ENCODE assay signal across 27 mouse cellular contexts in the genomic region with DNA sequence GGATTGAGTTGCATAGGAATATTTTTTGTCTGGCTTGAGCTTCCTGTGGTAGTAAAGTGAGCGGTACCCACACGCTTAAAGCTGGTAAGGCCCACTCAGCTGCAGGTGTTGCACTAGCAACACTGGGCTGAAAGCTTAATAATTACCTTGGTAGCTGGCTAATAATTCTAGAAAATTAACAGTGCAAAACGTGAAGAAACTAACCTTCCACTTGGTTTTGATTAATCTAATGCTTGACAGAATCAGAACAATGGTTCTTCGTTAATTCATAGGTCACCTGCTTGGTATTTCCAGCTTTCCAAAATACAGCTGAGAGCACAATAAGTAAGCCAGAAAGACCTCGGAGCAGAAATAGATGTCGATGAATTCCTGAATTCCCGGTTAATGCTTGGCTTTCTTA.
DNase-seq lines count a peak whose midpoint lies in the region; ATAC-seq lines count a peak whose summit lies in the region.
"Had no signal": no experiment of that assay in that cellular context is flagged by ENCODE, and none has a peak within 500 bp of the region (broad histone marks: within the 10 kb centered on the region; RNA-seq: fewer than 3 reads in every experiment).

No protein-coding gene starts in this region.

- WGBS in midbrain, embryonic 11.5 days: 86% methylated on average over 7 of the region's 7 CpGs
- WGBS in midbrain, embryonic 10.5 days: 88% methylated on average over 7 of the region's 7 CpGs
- WGBS in kidney, embryonic 14.5 days: 52% methylated on average over 7 of the region's 7 CpGs

- H3K4me2 ChIP-seq in midbrain, embryonic 11.5 days: no peak overlapping the region
- no peak overlapping the region for H3K4me2 ChIP-seq in kidney, embryonic 14.5 days (replicated peaks; ENCODE audit: low read depth, low read length)
- H3K4me2 ChIP-seq: hindbrain, embryonic 12.5 days; midbrain, embryonic 12.5 days; neural tube, embryonic 13.5 days; stomach, embryonic 15.5 days had no signal

- H3K36me3 ChIP-seq in midbrain, embryonic 11.5 days (ENCODE audit: control insufficient read depth, insufficient read depth, low read length): no peaks in the 10 kb centered on the region
- H3K36me3 ChIP-seq in midbrain, embryonic 10.5 days: no peaks in the 10 kb centered on the region
- H3K36me3 ChIP-seq in kidney, embryonic 14.5 days (ENCODE audit: control insufficient read depth, insufficient read depth, low read length): no peaks in the 10 kb centered on the region
- H3K36me3 ChIP-seq: heart, embryonic 10.5 days; hindbrain, embryonic 12.5 days; midbrain, embryonic 12.5 days; neural tube, embryonic 13.5 days; stomach, embryonic 15.5 days had no signal

- H3K4me3 ChIP-seq in midbrain, embryonic 11.5 days (ENCODE audit: low read depth, low read length): no peak overlapping the region
- no peak overlapping the region for H3K4me3 ChIP-seq in midbrain, embryonic 10.5 days
- H3K4me3 ChIP-seq in kidney, embryonic 14.5 days (ENCODE audit: low read length): no peak overlapping the region
- H3K4me3 ChIP-seq: heart, embryonic 10.5 days; hindbrain, embryonic 12.5 days; layer of hippocampus, adult 2 months; midbrain, embryonic 12.5 days; myocyte; neural tube, embryonic 13.5 days; stomach, embryonic 15.5 days had no signal

- DNase-seq in midbrain, embryonic 11.5 days (ENCODE audit: low spot score, missing footprints): peak; percentile 17
- DNase-seq in midbrain, embryonic 10.5 days (ENCODE audit: low spot score): no peak
- DNase-seq in kidney, postnatal 10 days: peak; percentile 45
- DNase-seq in lung, postnatal 36 days: no peak
- no peak for DNase-seq in layer of hippocampus, postnatal 25 days (ENCODE audit: extremely low spot score in 1 of 2, low spot score in 1 of 2)
- DNase-seq: adrenal gland, adult 8-10 months; B cell, adult 2 months; cerebellum, adult 8-10 months; cerebellum, postnatal 25 days; gastrocnemius, postnatal 14 days; heart, postnatal 36 days; layer of hippocampus, postnatal 36 days; liver; lung, adult 2 months; lung, postnatal 14 days; right cerebral cortex, postnatal 25 days had no signal

- H3K27ac ChIP-seq in midbrain, embryonic 11.5 days (ENCODE audit: low read depth, low read length): no peak overlapping the region
- no peak overlapping the region for H3K27ac ChIP-seq in midbrain, embryonic 10.5 days (replicated peaks)
- peak overlapping the region; percentile 83 for H3K27ac ChIP-seq in kidney, embryonic 14.5 days (ENCODE audit: low read depth, low read length)
- H3K27ac ChIP-seq: heart, embryonic 10.5 days; hindbrain, embryonic 12.5 days; layer of hippocampus, adult 2 months; liver, embryonic 14.5 days; midbrain, embryonic 12.5 days; neural tube, embryonic 13.5 days; stomach, embryonic 15.5 days had no signal

- no peaks in the 10 kb centered on the region for H3K9me3 ChIP-seq in midbrain, embryonic 11.5 days (ENCODE audit: control insufficient read depth, low read length)
- H3K9me3 ChIP-seq in midbrain, embryonic 10.5 days (replicated peaks): no peaks in the 10 kb centered on the region
- H3K9me3 ChIP-seq in kidney, embryonic 14.5 days (ENCODE audit: control insufficient read depth, low read length): no peaks in the 10 kb centered on the region
- H3K9me3 ChIP-seq: heart, embryonic 10.5 days; hindbrain, embryonic 12.5 days; midbrain, embryonic 12.5 days; neural tube, embryonic 13.5 days; stomach, embryonic 15.5 days had no signal

- no peaks in the 10 kb centered on the region for H3K4me1 ChIP-seq in midbrain, embryonic 11.5 days (ENCODE audit: control insufficient read depth, insufficient read depth, low read length)
- H3K4me1 ChIP-seq in midbrain, embryonic 10.5 days: no peaks in the 10 kb centered on the region
- peaks cover 3% of the 10 kb centered on the region; the same call in 1 of the 2 replicates for H3K4me1 ChIP-seq in kidney, embryonic 14.5 days (ENCODE audit: control insufficient read depth, insufficient read depth, low read length)
- H3K4me1 ChIP-seq: heart, embryonic 10.5 days; hindbrain, embryonic 12.5 days; midbrain, embryonic 12.5 days; stomach, embryonic 15.5 days had no signal

- H3K9ac ChIP-seq in midbrain, embryonic 11.5 days (ENCODE audit: low read length): no peak overlapping the region
- no peak overlapping the region for H3K9ac ChIP-seq in kidney, embryonic 14.5 days (ENCODE audit: low read depth, low read length)
- H3K9ac ChIP-seq: hindbrain, embryonic 12.5 days; liver, embryonic 14.5 days; midbrain, embryonic 12.5 days; neural tube, embryonic 13.5 days; stomach, embryonic 15.5 days had no signal

- no peak for ATAC-seq in midbrain, embryonic 11.5 days (ENCODE audit: low FRiP score)
- ATAC-seq in kidney, embryonic 14.5 days (ENCODE audit: low FRiP score, low TSS enrichment): peak; percentile 84
- ATAC-seq: activated CD4-positive, CD25-positive, alpha-beta regulatory T cell, adult 4 months; forebrain, embryonic 14.5 days had no signal

- no peaks in the 10 kb centered on the region; the same call in 1 of the 2 replicates for H3K27me3 ChIP-seq in midbrain, embryonic 11.5 days (ENCODE audit: control insufficient read depth, insufficient read depth, low read length)
- H3K27me3 ChIP-seq in midbrain, embryonic 10.5 days (ENCODE audit: low read depth, poor library complexity, severe bottlenecking): peaks cover 38% of the 10 kb centered on the region
- no peaks in the 10 kb centered on the region for H3K27me3 ChIP-seq in kidney, embryonic 14.5 days (ENCODE audit: control insufficient read depth, insufficient read depth, low read length)
- H3K27me3 ChIP-seq: neural tube, embryonic 13.5 days had no signal

Comparison
In these comparisons a context has a peak if more than half of its experiments do, and no peak if none do; other contexts are left out.
1. DNase-seq: peak in midbrain, embryonic 11.5 days (single experiment) and kidney, postnatal 10 days (single experiment); none in midbrain, embryonic 10.5 days (single experiment), lung, postnatal 36 days (single experiment) and layer of hippocampus, postnatal 25 days (0 of 2).